Mouse (Mus musculus) ES-E14 (cell line): ENCODE measurements at regions not wholly inside any gene's neighbourhood (a gene's known extent, or its start where the extent isn't known, plus 50 kb on each side); places are given as distances from the start of the nearest gene placed in this dataset.

Experiments used
- CHD2 ChIP-seq: IDR thresholded peaks from 2 replicates; pipeline ENCODE4 v1.6.1; 2014; ENCODE audit warnings: mild to moderate bottlenecking, low read depth, low read length, inconsistent platforms
- HCFC1 ChIP-seq: IDR thresholded peaks from 2 replicates; pipeline ENCODE4 v1.6.1; 2012; ENCODE audit warnings: low read length, inconsistent platforms, borderline replicate concordance; ENCODE audit not compliant: insufficient read depth
- MAFK ChIP-seq: IDR thresholded peaks from 2 replicates; pipeline ENCODE4 v1.6.1; 2014; ENCODE audit warnings: mild to moderate bottlenecking, low read depth, low read length, inconsistent platforms; ENCODE audit not compliant: insufficient read depth
- ZC3H11A ChIP-seq: IDR thresholded peaks from 2 replicates; pipeline ENCODE4 v1.6.1; 2012; ENCODE audit warnings: low read depth, mild to moderate bottlenecking, inconsistent platforms, low read length, borderline replicate concordance
- ZNF384 ChIP-seq: IDR thresholded peaks from 2 replicates; pipeline ENCODE4 v1.6.1; 2012; ENCODE audit warnings: low read depth, low read length, inconsistent platforms

- TF ChIP-seq CHD2 (no peak), ZC3H11A (no peak), ZNF384 (no peak), HCFC1 (no peak), MAFK (no peak)
These were observed 227.0 kb upstream of the Cdh12 start for GRCm38 (mm10) chr15:20222054-20222453.
